Mouse (Mus musculus) heart, embryonic 11.5 days (tissue): Measurements from ENCODE around the gene Tctex1d1. TPM values are rescaled to one million over a fixed set of nuclear protein-coding genes. Genes with fewer than 3 reads are reported as not detected.

Experiments
- polyA plus RNA-seq: library from polyadenylated mRNA; unstranded; fragments of >200 nt; fragmentation: Nextera tagmentation; extraction: Ambion mirVana; gene quantifications from 2 replicates; pipeline ENCODE4 v1.2.1, GENCODE M21; 2014

Tctex1d1 gene
- polyA plus RNA-seq, 1 experiment from 2014 or later = not detected

Other genes starting within 250 kb of the Tctex1d1 start
- gene Sgip1, start 237.3 kb upstream of the Tctex1d1 start, polyA plus RNA-seq = 1.5 and 3.2 TPM in 2 replicates
- 0.40 TPM in 1 of 2 replicates, not detected in the other for gene Insl5, start 48.2 kb downstream of the Tctex1d1 start, polyA plus RNA-seq
- 29.6 and 37.2 TPM in 2 replicates for gene Mier1, start 135.8 kb downstream of the Tctex1d1 start, polyA plus RNA-seq
- gene Wdr78, start 135.9 kb downstream of the Tctex1d1 start, polyA plus RNA-seq = 1.7 and 2.2 TPM in 2 replicates
- gene Slc35d1, start 236.6 kb downstream of the Tctex1d1 start, polyA plus RNA-seq = 8.8 and 11.1 TPM in 2 replicates